Mouse (Mus musculus) ES-Bruce4 (cell line): ENCODE results near the gene Cntnap2. TPM values are rescaled to one million over a fixed set of nuclear protein-coding genes. Genes with fewer than 3 reads are reported as not detected.

Experiments used
- H3K27ac ChIP-seq: 2 replicates; pipeline ENCODE4 v1.5.1; 2012; ENCODE audit warnings: low read length, inconsistent platforms; ENCODE audit not compliant: insufficient read depth
- H3K27me3 ChIP-seq: 2 replicates; pipeline ENCODE4 v1.6.1; 2012; ENCODE audit warnings: mild to moderate bottlenecking, low read length, inconsistent platforms; ENCODE audit not compliant: control insufficient read depth, poor library complexity, insufficient read depth, severe bottlenecking
- H3K36me3 ChIP-seq: 2 replicates; pipeline ENCODE4 v1.6.1; 2012; ENCODE audit warnings: inconsistent platforms, mild to moderate bottlenecking, low read length, moderate library complexity; ENCODE audit not compliant: control insufficient read depth, poor library complexity, insufficient read depth, severe bottlenecking
- H3K4me1 ChIP-seq: one replicate; pipeline ENCODE4 v1.8.1; 2011; ENCODE audit warnings: low read length; ENCODE audit not compliant: control insufficient read depth, insufficient read depth
- H3K4me3 ChIP-seq: 2 replicates; pipeline ENCODE4 v1.5.1; 2011; ENCODE audit warnings: low read depth, mild to moderate bottlenecking, low read length
- H3K9ac ChIP-seq: 2 replicates; pipeline ENCODE4 v1.6.1; 2012; ENCODE audit warnings: low read depth, mild to moderate bottlenecking, inconsistent platforms; ENCODE audit not compliant: poor library complexity, severe bottlenecking
- H3K9me3 ChIP-seq: replicated peaks from 2 replicates; pipeline ENCODE4 v1.6.1; 2012; ENCODE audit warnings: mild to moderate bottlenecking, low read length, inconsistent platforms; ENCODE audit not compliant: control insufficient read depth, poor library complexity, insufficient read depth, severe bottlenecking
- CTCF ChIP-seq: IDR thresholded peaks from one replicate; pipeline ENCODE4 v1.8.1; 2011; ENCODE audit warnings: low read depth, low read length
- EP300 ChIP-seq: IDR thresholded peaks from 2 replicates; pipeline ENCODE4 v1.6.1; 2011; ENCODE audit warnings: low read depth, low read length; ENCODE audit not compliant: insufficient read depth
- POLR2A ChIP-seq: IDR thresholded peaks from one replicate; pipeline ENCODE4 v1.8.1; 2011; ENCODE audit warnings: low read length; ENCODE audit not compliant: insufficient read depth
- polyA plus RNA-seq: library from polyadenylated mRNA; stranded (reverse); fragments of >200 nt; gene quantifications from 2 replicates; pipeline ENCODE4 v1.2.4, GENCODE M21; 2011; ENCODE audit warnings: low read depth; ENCODE audit not compliant: missing spikeins, insufficient read depth, insufficient read length

Cntnap2 gene
- polyA plus RNA-seq, 1 experiment, result 4.8 TPM

DNA sequence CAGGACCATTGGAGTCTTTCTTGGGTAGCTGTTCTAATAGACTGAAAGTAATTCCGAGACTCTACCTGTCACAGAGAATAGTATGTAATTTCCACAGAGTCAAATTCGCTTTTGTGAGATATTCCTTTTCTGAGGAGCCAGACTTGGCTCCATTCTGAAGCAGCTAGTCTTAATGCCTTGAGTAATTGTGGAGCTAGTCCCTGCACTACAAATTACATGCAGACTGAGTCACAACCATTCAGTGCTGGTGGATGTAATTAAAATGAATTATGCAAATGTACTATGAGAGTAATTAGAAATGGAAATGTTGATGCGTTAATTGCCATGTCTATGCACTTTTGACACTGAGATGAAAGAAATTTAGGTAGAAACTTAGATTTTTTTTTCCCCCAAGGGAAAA is 1553.7 kb downstream of the Cntnap2 start:
- TF ChIP-seq EP300, result no peak
- TF ChIP-seq CTCF, result no peak
- no peak overlapping the region for H3K4me3 ChIP-seq
- H3K9me3 ChIP-seq, result no peaks in the 10 kb centered on the region
- no peak overlapping the region for H3K27ac ChIP-seq
- no peaks in the 10 kb centered on the region for H3K4me1 ChIP-seq
- no peaks in the 10 kb centered on the region for H3K27me3 ChIP-seq
- no peaks in the 10 kb centered on the region for H3K36me3 ChIP-seq
- H3K9ac ChIP-seq, result no peak overlapping the region

DNA sequence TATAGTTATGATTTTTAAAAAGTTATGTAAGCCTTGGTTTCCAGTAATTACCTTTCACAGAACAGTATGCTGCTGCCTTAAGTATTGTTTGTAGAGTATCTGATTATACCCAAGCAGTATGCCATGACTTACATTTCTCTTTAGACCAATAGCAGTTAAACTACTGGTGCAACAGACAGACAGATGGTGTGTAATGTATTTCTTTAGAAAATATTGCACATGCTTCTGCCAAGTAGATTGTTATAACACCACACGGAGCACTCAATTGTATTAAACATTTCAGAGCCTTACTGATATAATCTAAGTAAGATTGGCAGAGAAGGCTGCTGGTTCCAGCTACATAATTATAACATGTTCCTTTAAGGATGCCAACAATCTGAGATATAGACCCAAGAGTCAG is 1609.9 kb downstream of the Cntnap2 start:
- Histone ChIP-seq H3K27ac (no peak overlapping the region), H3K9me3 (no peaks in the 10 kb centered on the region), H3K36me3 (no peaks in the 10 kb centered on the region), H3K4me3 (no peak overlapping the region), H3K27me3 (no peaks in the 10 kb centered on the region), H3K4me1 (no peaks in the 10 kb centered on the region), H3K9ac (no peak overlapping the region)
- TF ChIP-seq CTCF, result no peak
- no peak for TF ChIP-seq EP300
- TF ChIP-seq POLR2A, result no peak

DNA sequence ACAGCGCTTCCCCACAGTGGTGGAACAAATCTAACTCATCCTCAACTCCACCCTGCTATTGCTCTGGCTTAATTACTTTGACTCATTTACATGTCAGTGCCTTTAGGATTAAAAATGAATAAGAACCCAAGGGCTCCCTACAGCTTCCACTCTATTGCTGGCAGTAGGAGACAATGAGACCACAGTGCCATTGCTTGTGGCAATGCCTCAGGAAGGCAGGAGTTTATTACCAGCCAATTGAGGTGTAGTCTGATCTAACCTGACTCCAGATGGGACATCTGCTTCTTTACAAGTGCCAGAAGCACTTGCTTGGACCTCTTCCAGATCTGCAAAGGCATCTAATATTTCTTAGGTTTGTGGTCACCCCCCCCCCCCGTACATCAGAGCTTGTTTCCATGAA is 1615.9 kb downstream of the Cntnap2 start:
- Histone ChIP-seq H3K9me3 (0 out of 2 replicates have a peak, but pooled peaks cover 4% of the 10 kb centered on the region), H3K36me3 (no peaks in the 10 kb centered on the region), H3K27ac (no peak overlapping the region), H3K4me3 (no peak overlapping the region), H3K9ac (no peak overlapping the region), H3K4me1 (no peaks in the 10 kb centered on the region), H3K27me3 (no peaks in the 10 kb centered on the region)
- TF ChIP-seq CTCF, result no peak
- no peak for TF ChIP-seq POLR2A
- no peak for TF ChIP-seq EP300

DNA sequence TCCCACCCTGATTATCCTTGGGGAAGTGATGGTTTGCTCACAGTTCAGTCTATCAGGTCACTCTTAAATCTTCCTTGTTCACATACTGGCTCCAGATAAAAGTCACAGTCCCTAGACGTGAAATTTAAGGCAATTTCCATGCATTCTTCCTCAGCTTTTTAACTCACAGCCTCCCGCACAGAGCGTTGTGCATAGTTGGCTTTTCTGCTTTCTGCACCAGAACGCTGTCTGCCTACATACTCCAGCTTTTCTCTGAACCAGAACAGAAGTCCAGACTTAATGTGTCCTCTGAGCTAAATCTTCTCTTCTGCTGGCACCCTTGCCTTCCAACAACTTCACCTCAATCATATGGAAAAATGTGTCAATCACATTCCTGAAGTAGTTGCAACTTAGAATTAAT is 1616.5 kb downstream of the Cntnap2 start:
- TF ChIP-seq POLR2A, result no peak
- TF ChIP-seq EP300, result no peak
- no peak for TF ChIP-seq CTCF
- Histone ChIP-seq H3K9ac (no peak overlapping the region), H3K27me3 (no peaks in the 10 kb centered on the region), H3K36me3 (no peaks in the 10 kb centered on the region), H3K4me3 (no peak overlapping the region), H3K4me1 (no peaks in the 10 kb centered on the region), H3K27ac (no peak overlapping the region), H3K9me3 (0 out of 2 replicates have a peak, but pooled peaks cover 4% of the 10 kb centered on the region)

DNA sequence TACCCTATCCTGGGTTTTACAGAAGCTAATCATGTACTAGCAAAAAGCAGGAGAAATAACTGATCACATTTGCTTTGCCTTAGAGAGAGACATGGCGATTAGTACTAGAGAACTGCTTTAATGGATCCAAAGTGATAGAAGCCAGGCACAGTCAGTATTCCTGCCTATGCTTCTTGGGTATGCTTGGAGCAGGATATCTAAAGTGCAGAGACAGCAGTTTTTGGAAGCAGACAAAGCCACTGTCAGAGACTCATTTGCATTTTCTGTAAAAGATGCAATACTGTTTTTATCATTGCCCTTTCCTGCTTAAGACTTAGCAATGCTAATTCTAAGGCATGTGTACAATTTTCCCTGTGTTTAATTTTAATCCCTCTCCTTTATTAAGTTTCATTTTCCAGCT is 1637.0 kb downstream of the Cntnap2 start:
- Histone ChIP-seq H3K9me3 (no peaks in the 10 kb centered on the region), H3K36me3 (no peaks in the 10 kb centered on the region), H3K4me1 (no peaks in the 10 kb centered on the region), H3K4me3 (no peak overlapping the region), H3K27me3 (no peaks in the 10 kb centered on the region), H3K27ac (no peak overlapping the region), H3K9ac (no peak overlapping the region)
- no peak for TF ChIP-seq CTCF
- TF ChIP-seq EP300, result no peak
- no peak for TF ChIP-seq POLR2A

DNA sequence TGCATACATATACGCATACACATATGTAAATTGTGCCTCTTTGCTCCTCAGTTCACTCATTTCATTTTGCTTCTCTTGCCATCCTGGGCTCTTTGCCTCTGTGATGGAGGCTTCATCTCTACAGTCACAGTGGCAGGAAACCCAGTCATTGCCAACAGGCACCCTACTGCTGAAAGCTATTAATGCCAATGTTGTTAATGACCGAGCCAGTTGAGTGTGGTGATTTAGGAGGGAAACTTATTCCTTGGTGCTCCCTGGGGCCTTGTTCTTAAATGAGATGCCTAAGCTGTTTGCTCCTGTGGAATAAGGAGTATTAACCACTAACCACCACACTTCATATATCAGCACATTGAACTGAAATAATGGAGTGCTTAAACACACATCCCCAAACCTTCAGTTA is 1640.2 kb downstream of the Cntnap2 start:
- Histone ChIP-seq H3K4me3 (no peak overlapping the region), H3K9ac (no peak overlapping the region)
- TF ChIP-seq EP300 (no peak), POLR2A (no peak), CTCF (no peak)

More for the DNA sequence above, 1640.2 kb downstream of the Cntnap2 start:
- H3K9me3 ChIP-seq, result no peaks in the 10 kb centered on the region
- H3K36me3 ChIP-seq, result no peaks in the 10 kb centered on the region
- no peaks in the 10 kb centered on the region for H3K4me1 ChIP-seq
- H3K27me3 ChIP-seq, result no peaks in the 10 kb centered on the region
- no peak overlapping the region for H3K27ac ChIP-seq
